Mouse (Mus musculus): ENCODE data around the gene 1700018F24Rik. TPM values are rescaled to one million over a fixed set of nuclear protein-coding genes. Genes with fewer than 3 reads are reported as not detected.
"Not testable (repeated sequence)": the region's sequence is repeated elsewhere in the genome, so short reads cannot be mapped to it uniquely, and the experiment has no call there.

The 1700018F24Rik gene
- not detected in 2 replicates for polyA plus RNA-seq (2015; fragmentation: Nextera tagmentation; extraction: Ambion mirVana)

GRCm38 (mm10) chr5:145042690-145043089 lies at the start of gene 1700018F24Rik:
TSS of gene 1700018F24Rik (plus strand) at chr5:145042990.
- not testable (repeated sequence) for H3K9ac ChIP-seq; H3K4me3 ChIP-seq (replicated peaks); H3K27me3 ChIP-seq (replicated peaks); H3K27ac ChIP-seq; H3K4me2 ChIP-seq; H3K36me3 ChIP-seq; ATAC-seq (ENCODE audit: insufficient read depth, low FRiP score, low read depth); H3K4me1 ChIP-seq; H3K9me3 ChIP-seq
- WGBS = 69% methylated on average over 3 of the region's 3 CpGs

- H3K27ac ChIP-seq = no peak overlapping the region
Observed at GRCm38 (mm10) chr5:144998491-144998890, 44.3 kb upstream of the 1700018F24Rik start.

GRCm38 (mm10) chr5:145003362-145003761 lies 39.4 kb upstream of the 1700018F24Rik start:
- no peak for ATAC-seq (ENCODE audit: insufficient read depth, low FRiP score, low read depth)
- Histone ChIP-seq H3K4me1 (no peaks in the 10 kb centered on the region), H3K9ac (no peak overlapping the region), H3K4me3 (replicated peaks) (no peak overlapping the region), H3K9me3 (no peaks in the 10 kb centered on the region), H3K4me2 (no peak overlapping the region), H3K36me3 (no peaks in the 10 kb centered on the region), H3K27me3 (replicated peaks) (no peaks in the 10 kb centered on the region), H3K27ac (no peak overlapping the region)
- 89% methylated on average over 3 of the region's 3 CpGs for WGBS

More at GRCm38 (mm10) chr5:144998491-144998890, 44.3 kb upstream of the 1700018F24Rik start:
- no peak for ATAC-seq (ENCODE audit: insufficient read depth, low FRiP score, low read depth)
- Histone ChIP-seq H3K4me2 (no peak overlapping the region), H3K4me1 (no peaks in the 10 kb centered on the region), H3K27me3 (replicated peaks) (no peaks in the 10 kb centered on the region), H3K9ac (no peak overlapping the region), H3K36me3 (no peaks in the 10 kb centered on the region), H3K4me3 (replicated peaks) (no peak overlapping the region), H3K9me3 (no peaks in the 10 kb centered on the region)
- 26% methylated on average over 2 of the region's 2 CpGs for WGBS

GRCm38 (mm10) chr5:145004495-145004894 lies 38.3 kb upstream of the 1700018F24Rik start:
- Histone ChIP-seq H3K4me2 (no peak overlapping the region), H3K27ac (no peak overlapping the region), H3K4me3 (replicated peaks) (no peak overlapping the region), H3K36me3 (no peaks in the 10 kb centered on the region), H3K9me3 (no peaks in the 10 kb centered on the region), H3K9ac (no peak overlapping the region), H3K27me3 (replicated peaks) (no peaks in the 10 kb centered on the region), H3K4me1 (no peaks in the 10 kb centered on the region)
- peak; percentile 52; the same call in 1 of the 2 replicates for ATAC-seq (ENCODE audit: insufficient read depth, low FRiP score, low read depth)
- WGBS = 69% methylated on average over 9 of the region's 9 CpGs

GRCm38 (mm10) chr5:145005596-145005995 lies 37.2 kb upstream of the 1700018F24Rik start:
- H3K4me3 ChIP-seq (replicated peaks) = no peak overlapping the region
- no peaks in the 10 kb centered on the region for H3K9me3 ChIP-seq
- no peak overlapping the region for H3K27ac ChIP-seq
- H3K27me3 ChIP-seq (replicated peaks) = no peaks in the 10 kb centered on the region
- no peaks in the 10 kb centered on the region for H3K4me1 ChIP-seq
- H3K4me2 ChIP-seq = no peak overlapping the region
- H3K9ac ChIP-seq = no peak overlapping the region
- no peak for ATAC-seq (ENCODE audit: insufficient read depth, low FRiP score, low read depth)
- WGBS = 74% methylated on average over 6 of the region's 6 CpGs
- H3K36me3 ChIP-seq = no peaks in the 10 kb centered on the region

- Histone ChIP-seq H3K36me3 (no peaks in the 10 kb centered on the region), H3K4me1 (no peaks in the 10 kb centered on the region), H3K27ac (no peak overlapping the region), H3K9ac (no peak overlapping the region), H3K9me3 (no peaks in the 10 kb centered on the region), H3K27me3 (replicated peaks) (no peaks in the 10 kb centered on the region), H3K4me3 (replicated peaks) (no peak overlapping the region), H3K4me2 (no peak overlapping the region)
- 82% methylated on average over 15 of the region's 15 CpGs for WGBS
- no peak for ATAC-seq (ENCODE audit: insufficient read depth, low FRiP score, low read depth)
Observed at GRCm38 (mm10) chr5:145008878-145009659, 33.7 kb upstream of the 1700018F24Rik start.

GRCm38 (mm10) chr5:145014278-145014677 lies 28.5 kb upstream of the 1700018F24Rik start:
- 56% methylated on average over 1 of the region's 1 CpGs for WGBS
- H3K9ac ChIP-seq = no peak overlapping the region
- H3K36me3 ChIP-seq = no peaks in the 10 kb centered on the region
- no peak overlapping the region for H3K4me3 ChIP-seq (replicated peaks)
- ATAC-seq (ENCODE audit: insufficient read depth, low FRiP score, low read depth) = no peak
- H3K9me3 ChIP-seq = no peaks in the 10 kb centered on the region
- H3K4me2 ChIP-seq = no peak overlapping the region
- H3K27me3 ChIP-seq (replicated peaks) = no peaks in the 10 kb centered on the region
- no peaks in the 10 kb centered on the region for H3K4me1 ChIP-seq
- H3K27ac ChIP-seq = no peak overlapping the region

GRCm38 (mm10) chr5:145016761-145017160 lies 26.0 kb upstream of the 1700018F24Rik start:
- not testable (repeated sequence) for H3K27me3 ChIP-seq (replicated peaks); H3K36me3 ChIP-seq; H3K9ac ChIP-seq; H3K4me3 ChIP-seq (replicated peaks); H3K27ac ChIP-seq; H3K9me3 ChIP-seq; H3K4me2 ChIP-seq; H3K4me1 ChIP-seq; ATAC-seq (ENCODE audit: insufficient read depth, low FRiP score, low read depth)
- 20% methylated on average over 2 of the region's 2 CpGs for WGBS

- H3K27ac ChIP-seq; H3K36me3 ChIP-seq; H3K27me3 ChIP-seq (replicated peaks); H3K4me3 ChIP-seq (replicated peaks); H3K9me3 ChIP-seq; H3K4me2 ChIP-seq; H3K9ac ChIP-seq; H3K4me1 ChIP-seq; ATAC-seq (ENCODE audit: insufficient read depth, low FRiP score, low read depth): not testable (repeated sequence)
- WGBS = 51% methylated on average over 1 of the region's 1 CpGs
Observed at GRCm38 (mm10) chr5:145020254-145020653, 22.5 kb upstream of the 1700018F24Rik start.

GRCm38 (mm10) chr5:145020712-145021111 lies 22.1 kb upstream of the 1700018F24Rik start:
- H3K27ac ChIP-seq; H3K4me3 ChIP-seq (replicated peaks); H3K9ac ChIP-seq; H3K27me3 ChIP-seq (replicated peaks); ATAC-seq (ENCODE audit: insufficient read depth, low FRiP score, low read depth); H3K36me3 ChIP-seq; H3K4me1 ChIP-seq; H3K4me2 ChIP-seq; H3K9me3 ChIP-seq: not testable (repeated sequence)
- WGBS = 35% methylated on average over 1 of the region's 1 CpGs

- not testable (repeated sequence) for H3K27me3 ChIP-seq (replicated peaks); ATAC-seq (ENCODE audit: insufficient read depth, low FRiP score, low read depth); H3K9ac ChIP-seq; H3K9me3 ChIP-seq; H3K4me1 ChIP-seq; H3K36me3 ChIP-seq; H3K27ac ChIP-seq; H3K4me3 ChIP-seq (replicated peaks); H3K4me2 ChIP-seq
- 85% methylated on average over 1 of the region's 1 CpGs for WGBS
Observed at GRCm38 (mm10) chr5:145030476-145030875, 12.3 kb upstream of the 1700018F24Rik start.

- not testable (repeated sequence) for H3K27ac ChIP-seq; H3K36me3 ChIP-seq; H3K9me3 ChIP-seq; H3K4me3 ChIP-seq (replicated peaks); H3K27me3 ChIP-seq (replicated peaks); H3K4me1 ChIP-seq; H3K4me2 ChIP-seq; H3K9ac ChIP-seq; ATAC-seq (ENCODE audit: insufficient read depth, low FRiP score, low read depth)
- 61% methylated on average over 5 of the region's 5 CpGs for WGBS
Observed at GRCm38 (mm10) chr5:145032391-145032790, 10.4 kb upstream of the 1700018F24Rik start, which contains the start of gene Gm4871. TSS of gene Gm4871 (minus strand) at chr5:145032754.

All from stomach, embryonic 15.5 days (tissue).